Mouse (Mus musculus) right cerebral cortex, postnatal 10 days (tissue): ENCODE results near the gene Ces3a.
A peak's percentile ranks its signal among the peaks of the same experiment; 100 is the strongest.
"Not testable (repeated sequence)": the region's sequence is repeated elsewhere in the genome, so short reads cannot be mapped to it uniquely, and the experiment has no call there.

Source experiments
- DNase-seq, 2 experiments: peaks; one replicate each; pipeline ENCODE4 v3.0.0; 2021; ENCODE audit warnings: low spot score in 2 of 2

The Ces3a gene

GRCm38 (mm10) chr8:105048371-105048854 is at the start of gene Ces3a:
TSS of gene Ces3a (plus strand) at chr8:105048601.
- no peak for DNase-seq

- DNase-seq, result no peak
Observed at GRCm38 (mm10) chr8:104999183-104999582, 49.2 kb upstream of the Ces3a start.

- DNase-seq, result no peak
Observed at GRCm38 (mm10) chr8:105000586-105000985, 47.8 kb upstream of the Ces3a start, which contains the start of gene Ces2h. TSS of gene Ces2h (plus strand) at chr8:105000853.

DNA sequence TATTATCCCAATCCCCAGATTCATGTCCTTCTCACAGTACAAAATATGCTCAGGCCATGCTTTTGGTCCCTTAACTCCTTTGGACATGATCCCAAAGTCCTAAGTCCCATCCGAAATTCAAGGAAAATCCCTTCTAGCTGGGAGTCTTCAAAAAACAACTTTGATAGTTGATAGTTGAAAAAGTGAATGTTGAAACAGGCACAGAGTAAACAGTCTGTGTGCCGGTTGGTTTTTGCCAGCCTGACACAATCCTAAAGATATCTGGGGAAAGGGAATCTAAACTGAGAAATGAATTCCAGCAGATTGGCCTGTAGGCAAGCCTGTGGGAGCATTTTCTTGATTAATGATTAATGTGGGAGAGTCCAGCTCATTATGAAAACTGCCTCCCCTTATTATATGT is 38.4 kb upstream of the Ces3a start:
- DNase-seq, result no peak

DNA sequence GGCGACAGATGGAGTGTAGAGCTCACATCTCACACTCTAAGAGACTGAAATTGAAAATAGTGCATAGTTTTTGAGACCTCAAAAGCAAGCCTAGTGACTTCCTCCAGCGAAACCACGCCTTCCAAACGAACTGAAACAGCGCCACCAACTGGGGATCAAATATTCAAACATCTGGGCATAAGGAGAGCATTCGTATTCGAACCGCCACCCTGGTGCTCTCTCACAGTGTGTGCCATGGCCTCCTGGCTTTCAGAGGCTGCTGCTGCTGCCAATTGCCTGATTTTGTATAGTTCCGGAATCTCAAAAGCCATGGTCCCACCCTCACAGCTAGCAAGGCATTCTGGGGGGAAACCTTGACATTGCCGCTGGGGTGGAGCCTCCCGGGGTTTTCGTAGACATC is 37.3 kb upstream of the Ces3a start:
- DNase-seq, result no peak

- DNase-seq, result no peak
Observed at GRCm38 (mm10) chr8:105014391-105014790, 34.0 kb upstream of the Ces3a start.

DNA sequence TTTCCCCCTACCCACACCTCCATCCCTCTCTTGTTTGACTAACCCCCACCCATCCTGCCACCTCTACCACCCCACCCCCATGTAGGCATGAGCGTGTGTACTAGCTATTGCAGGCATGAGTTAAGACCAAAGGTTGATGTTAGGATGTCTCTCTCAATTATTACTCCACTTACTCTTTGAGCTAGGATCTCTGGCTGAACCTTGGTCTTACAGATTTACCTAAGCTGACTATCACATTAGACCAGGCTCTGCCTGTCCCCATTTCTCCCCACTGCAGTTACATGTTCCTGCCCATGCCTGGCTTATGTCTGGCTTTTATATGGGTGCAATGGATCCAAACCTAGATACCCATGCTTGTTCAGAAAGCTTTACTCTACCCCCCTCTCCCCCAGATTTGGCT is 26.4 kb upstream of the Ces3a start:
- DNase-seq, result no peak

DNA sequence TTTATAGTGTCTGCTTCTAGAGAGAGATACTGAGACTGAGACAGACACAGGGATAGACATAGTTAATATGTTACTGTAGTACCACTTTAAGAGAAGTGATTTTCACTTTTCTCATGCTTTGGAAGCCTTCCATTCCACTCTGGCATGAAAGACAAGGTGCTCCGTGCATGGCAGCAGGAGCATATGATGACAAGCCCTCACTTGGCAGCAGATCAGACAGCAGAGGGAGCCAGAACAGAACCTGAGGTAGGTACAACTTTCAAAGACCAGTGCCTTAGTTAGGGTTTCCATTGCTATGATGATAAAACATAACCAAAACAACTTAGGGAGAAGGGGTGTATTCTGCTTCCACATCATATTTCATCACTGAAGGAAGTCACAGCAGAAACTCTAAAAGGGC is 25.3 kb upstream of the Ces3a start:
- DNase-seq, result no peak

DNA sequence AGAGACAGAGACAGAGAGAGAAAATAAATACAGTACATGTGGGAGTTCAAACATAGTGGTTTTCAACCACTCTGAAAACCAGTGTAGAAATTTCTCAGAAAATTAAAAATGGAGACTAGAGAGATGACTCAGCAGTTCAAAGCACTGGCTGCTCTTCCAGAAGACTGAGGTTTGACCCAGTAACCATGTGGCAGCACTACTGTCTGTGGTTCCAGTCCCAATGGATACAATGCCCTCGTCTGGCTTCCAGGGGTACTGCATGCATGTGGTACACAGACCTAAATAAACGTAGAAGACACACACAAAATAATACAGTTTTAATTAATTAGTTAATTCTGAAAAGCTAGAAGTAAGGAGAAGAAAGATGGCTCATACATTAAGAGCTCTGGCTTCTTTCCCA is 23.4 kb upstream of the Ces3a start:
- no peak for DNase-seq

DNA sequence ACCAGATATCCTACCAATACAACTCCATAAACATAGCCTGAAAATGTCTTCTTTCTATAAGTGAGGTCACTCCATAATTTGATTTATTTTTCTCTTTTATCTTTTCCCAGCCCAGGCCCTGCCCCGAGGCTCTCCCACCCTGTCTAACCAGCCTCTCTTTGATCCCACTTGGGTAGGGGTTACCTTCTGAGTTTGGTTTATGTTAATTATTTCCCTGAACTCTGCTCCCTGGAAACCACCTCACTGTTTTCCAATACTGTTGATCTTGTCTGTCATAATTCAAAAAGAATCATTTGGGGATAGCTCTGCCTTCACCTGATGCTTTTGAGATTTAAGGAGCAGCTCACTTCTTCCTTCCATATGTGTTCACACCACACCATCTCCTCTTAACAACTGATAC is 4.9 kb upstream of the Ces3a start:
- no peak for DNase-seq

DNA sequence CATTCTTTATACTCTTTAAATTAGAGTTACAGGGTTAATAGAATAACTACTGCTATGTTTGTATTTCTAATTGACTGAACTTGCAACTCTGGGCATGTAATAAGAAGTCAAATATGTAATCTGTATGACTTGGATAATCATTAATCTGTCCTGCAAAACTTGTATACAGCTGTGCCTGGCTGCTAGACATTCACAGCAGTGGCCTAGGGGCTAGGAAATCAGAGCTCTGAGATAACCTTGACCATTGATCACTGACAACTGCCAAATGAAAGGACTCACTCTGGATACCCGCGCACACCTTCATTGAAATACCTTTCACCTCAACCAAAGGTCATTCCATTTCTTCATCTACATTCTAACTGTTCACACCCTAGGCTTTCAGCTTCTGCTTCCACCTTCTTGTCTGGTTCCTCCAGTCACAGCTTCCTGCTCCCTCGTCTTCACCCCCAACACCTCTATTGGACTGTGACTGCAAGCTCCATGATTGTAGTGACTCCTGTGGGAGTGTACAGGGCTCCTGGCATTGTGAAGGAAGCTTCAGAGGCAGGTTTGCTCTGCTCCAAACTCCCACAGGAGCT is 2.5 kb upstream of the Ces3a start:
- DNase-seq, result no peak

GRCm38 (mm10) chr8:105056211-105056610 is 7.8 kb downstream of the Ces3a start:
- DNase-seq, result no peak

DNA sequence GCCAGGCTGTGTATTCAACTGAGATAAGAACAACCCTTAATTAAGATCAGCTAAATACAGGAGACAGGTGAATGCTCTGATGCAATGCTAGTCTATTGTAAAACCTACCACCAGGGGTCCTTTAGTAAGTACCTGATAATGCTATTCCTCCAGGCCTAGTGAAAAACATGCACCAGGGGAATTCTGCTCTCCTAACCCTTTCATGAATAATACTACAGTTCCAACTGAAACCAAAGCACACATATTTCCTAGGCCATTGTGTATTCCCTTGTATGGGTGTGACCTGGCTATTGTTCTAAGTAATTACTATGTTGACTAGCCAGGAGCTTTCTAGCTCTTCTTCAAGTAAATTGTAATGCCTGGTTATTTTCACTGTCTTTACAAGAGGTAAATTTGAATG is 11.7 kb downstream of the Ces3a start:
- no peak for DNase-seq

DNA sequence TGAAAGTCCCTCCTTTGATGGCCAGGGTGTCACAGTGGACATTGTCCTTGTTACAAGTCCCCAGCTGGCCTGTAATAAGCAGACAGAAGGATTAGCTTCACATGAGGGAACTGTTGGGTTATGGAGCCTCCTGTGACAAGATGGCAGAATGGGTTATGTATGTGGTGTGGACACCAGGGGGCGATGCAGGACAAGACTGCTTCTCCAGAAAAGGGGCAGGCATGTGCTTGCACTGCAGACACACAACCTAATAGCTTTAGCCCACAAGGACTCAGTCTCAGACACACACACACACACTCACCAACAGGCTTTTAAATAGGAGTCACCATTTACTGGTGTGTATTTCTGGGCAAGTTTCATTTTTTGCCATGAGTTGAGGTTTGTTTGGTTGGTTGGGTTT is 18.4 kb downstream of the Ces3a start:
- DNase-seq, result peak; percentile 22 to 32

DNA sequence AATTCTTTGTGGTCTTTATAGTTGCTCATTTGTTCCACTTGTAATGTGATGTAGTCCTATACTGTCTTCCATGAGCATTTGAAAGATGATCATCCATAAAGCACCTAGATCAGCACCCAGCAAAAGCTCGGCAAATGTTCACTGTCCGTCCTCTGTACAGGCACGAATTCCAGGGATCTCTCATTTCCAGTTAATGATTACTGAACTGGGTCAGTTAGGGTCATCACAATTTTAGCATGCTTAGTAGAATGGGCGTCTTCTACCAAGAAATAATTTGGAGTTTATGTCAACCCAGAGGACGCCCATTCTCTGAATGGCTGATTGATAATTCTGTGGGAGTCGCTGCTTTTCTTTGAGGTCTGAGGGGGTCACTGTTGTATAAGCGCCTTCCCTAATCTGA is 19.5 kb downstream of the Ces3a start:
- not testable (repeated sequence) for DNase-seq

- no peak for DNase-seq
Observed at GRCm38 (mm10) chr8:105068971-105069370, 20.6 kb downstream of the Ces3a start.

DNA sequence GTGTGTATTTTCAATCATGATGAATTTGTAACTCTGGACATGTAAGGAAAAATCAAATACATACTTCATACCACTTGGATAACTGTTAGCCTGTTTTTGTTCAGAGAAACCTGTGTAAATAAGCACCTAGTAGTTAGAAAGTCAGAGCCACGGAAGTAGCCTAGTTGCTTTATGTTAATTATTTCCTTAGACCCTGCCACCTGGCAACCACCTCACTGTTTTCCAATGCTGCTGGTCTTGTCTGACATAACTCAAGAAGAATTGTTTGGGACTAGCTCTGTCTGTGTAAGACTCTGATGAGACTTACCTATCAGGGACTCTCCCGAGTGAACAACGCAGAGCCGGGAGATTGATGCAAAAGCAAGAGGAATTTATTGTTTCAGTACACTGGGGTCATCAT is 28.2 kb downstream of the Ces3a start:
- no peak for DNase-seq

- DNase-seq, result no peak
Observed at GRCm38 (mm10) chr8:105077071-105077470, 28.7 kb downstream of the Ces3a start.

GRCm38 (mm10) chr8:105078591-105078990 is 30.2 kb downstream of the Ces3a start:
- DNase-seq, result no peak

- no peak for DNase-seq
Observed at GRCm38 (mm10) chr8:105080814-105081336, 32.5 kb downstream of the Ces3a start.

DNA sequence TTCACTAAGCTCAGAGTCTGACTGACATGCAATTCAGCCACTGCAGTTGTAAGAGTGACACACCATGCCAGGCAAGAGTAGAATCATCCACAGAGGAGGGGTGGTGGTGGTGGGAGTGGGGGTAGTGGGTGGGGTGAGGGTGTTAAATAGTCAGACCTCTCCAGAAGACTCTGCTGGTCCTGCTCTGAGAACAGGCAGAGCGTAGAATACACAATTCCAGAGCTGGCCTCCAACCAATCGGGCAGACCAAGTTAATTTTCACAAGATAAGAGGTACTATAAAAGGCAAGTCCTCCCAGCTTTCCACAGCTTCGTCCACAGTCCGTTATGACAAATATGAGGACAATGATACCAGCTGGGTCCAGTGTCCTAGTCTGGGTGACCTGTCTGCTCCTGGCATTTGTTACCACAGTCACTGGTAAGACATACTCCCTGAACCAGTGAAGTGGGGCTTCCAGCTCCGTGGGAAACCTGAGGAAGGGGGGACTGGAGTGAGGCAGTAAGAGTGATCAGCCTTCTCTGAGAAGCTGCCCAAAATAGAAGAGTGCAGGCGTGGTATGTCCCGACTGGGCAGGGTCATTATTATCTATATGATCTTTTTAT is 35.1 kb downstream of the Ces3a start, which contains the start of gene Ces3b:
Gene Ces3b (plus strand): TSS at position 305 of the 602 bp plus-strand sequence.
- no peak for DNase-seq

DNA sequence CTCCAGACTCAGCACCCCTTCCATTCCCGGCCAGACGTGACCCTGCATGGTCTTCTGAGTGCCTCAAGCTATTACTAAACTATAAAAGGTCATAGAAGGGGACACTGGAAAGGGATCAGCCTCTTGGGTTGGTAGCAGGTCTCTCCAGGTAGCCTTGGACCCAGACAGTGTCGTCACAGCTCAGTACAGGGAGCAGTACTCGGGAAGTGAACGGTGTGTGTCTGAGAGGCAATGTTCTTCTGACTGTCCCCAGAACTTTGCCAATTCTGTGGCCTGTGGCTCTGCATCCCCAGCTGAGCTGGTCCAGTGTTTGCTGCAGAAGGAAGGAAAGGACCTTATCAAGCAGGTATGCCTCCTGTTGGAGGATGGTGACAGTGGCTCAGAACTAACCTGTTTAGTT is 39.8 kb downstream of the Ces3a start:
- not testable (repeated sequence) for DNase-seq

DNA sequence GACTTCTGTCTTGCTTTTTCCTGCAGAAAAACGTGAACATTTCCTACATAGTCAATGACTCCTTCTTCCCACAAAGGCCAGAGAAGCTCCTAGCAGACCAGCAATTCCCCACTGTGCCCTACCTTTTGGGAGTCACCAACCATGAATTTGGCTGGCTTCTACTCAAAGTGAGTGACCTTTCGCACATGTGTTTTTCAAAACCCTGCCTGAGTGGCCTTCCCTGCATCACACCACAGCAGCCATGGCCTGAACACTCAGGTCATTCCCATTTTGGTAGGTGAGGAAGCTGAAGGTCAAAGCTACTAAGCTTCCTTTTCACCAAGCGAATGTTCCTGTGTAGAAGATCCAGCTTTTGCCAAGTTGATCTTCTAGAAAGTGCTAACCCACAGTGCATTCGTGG is 40.2 kb downstream of the Ces3a start:
- no peak for DNase-seq
